Mouse (Mus musculus): Measurements from ENCODE around the gene Per2. TPM values are rescaled to one million over a fixed set of nuclear protein-coding genes. Genes with fewer than 3 reads are reported as not detected.
A peak's percentile ranks its signal among the peaks of the same experiment; 100 is the strongest.

Gene Per2
- polyA plus RNA-seq, 1 experiment from 2014 or later: 3.1 TPM

GRCm38 (mm10) chr1:91413030-91413506, 46.1 kb downstream of the Per2 start:
- peak; percentile 89 for ATAC-seq (ENCODE audit: extremely low read depth, insufficient number of reproducible peaks, low FRiP score, low TSS enrichment)
- Histone ChIP-seq H3K4me2 (peak overlapping the region; percentile 91), H3K9ac (peak overlapping the region; percentile 91), H3K4me3 (peak overlapping the region; percentile 75), H3K27me3 (replicated peaks) (no peaks in the 10 kb centered on the region), H3K4me1 (peaks cover 27% of the 10 kb centered on the region), H3K9me3 (no peaks in the 10 kb centered on the region), H3K36me3 (peaks cover 24% of the 10 kb centered on the region), H3K27ac (replicated peaks) (peak overlapping the region; percentile 100)
- WGBS: under 1% methylated on average over 34 of the region's 34 CpGs

- H3K4me3 ChIP-seq: peak overlapping the region; percentile 75
- H3K9ac ChIP-seq: peak overlapping the region; percentile 91
- peak overlapping the region; percentile 100 for H3K27ac ChIP-seq (replicated peaks)
- H3K4me1 ChIP-seq: peaks cover 27% of the 10 kb centered on the region
- peak; percentile 11; the same call in 1 of the 2 replicates for ATAC-seq (ENCODE audit: extremely low read depth, insufficient number of reproducible peaks, low FRiP score, low TSS enrichment)
- H3K27me3 ChIP-seq (replicated peaks): no peaks in the 10 kb centered on the region
- WGBS: 5% methylated on average over 64 of the region's 65 CpGs
- peak overlapping the region; percentile 91 for H3K4me2 ChIP-seq
- no peaks in the 10 kb centered on the region for H3K9me3 ChIP-seq
- peaks cover 19% of the 10 kb centered on the region for H3K36me3 ChIP-seq
These were observed 46.7 kb downstream of the Per2 start for GRCm38 (mm10) chr1:91412286-91413029.

- Histone ChIP-seq H3K9ac (peak overlapping the region; percentile 91), H3K4me1 (peaks cover 27% of the 10 kb centered on the region), H3K9me3 (no peaks in the 10 kb centered on the region), H3K4me2 (peak overlapping the region; percentile 91), H3K27me3 (replicated peaks) (no peaks in the 10 kb centered on the region), H3K36me3 (peaks cover 13% of the 10 kb centered on the region), H3K4me3 (peak overlapping the region; percentile 75), H3K27ac (replicated peaks) (no peak overlapping the region)
- no peak for ATAC-seq (ENCODE audit: extremely low read depth, insufficient number of reproducible peaks, low FRiP score, low TSS enrichment)
- WGBS: 66% methylated on average over 8 of the region's 8 CpGs
These were observed 47.4 kb downstream of the Per2 start for GRCm38 (mm10) chr1:91411631-91412285.

- Histone ChIP-seq H3K4me2 (no peak overlapping the region), H3K4me3 (no peak overlapping the region), H3K36me3 (peaks cover 10% of the 10 kb centered on the region), H3K27me3 (replicated peaks) (peaks cover 16% of the 10 kb centered on the region), H3K9ac (no peak overlapping the region), H3K27ac (replicated peaks) (no peak overlapping the region), H3K9me3 (no peaks in the 10 kb centered on the region), H3K4me1 (peaks cover 14% of the 10 kb centered on the region)
- no peak for ATAC-seq (ENCODE audit: extremely low read depth, insufficient number of reproducible peaks, low FRiP score, low TSS enrichment)
- 72% methylated on average over 4 of the region's 4 CpGs for whole genome bisulfite sequencing
These were observed 51.3 kb downstream of the Per2 start for GRCm38 (mm10) chr1:91407819-91408218.

- WGBS: 46% methylated on average over 23 of the region's 23 CpGs
- H3K9ac ChIP-seq: no peak overlapping the region
- ATAC-seq (ENCODE audit: extremely low read depth, insufficient number of reproducible peaks, low FRiP score, low TSS enrichment): no peak
- H3K4me3 ChIP-seq: no peak overlapping the region
- H3K9me3 ChIP-seq: no peaks in the 10 kb centered on the region
- no peaks in the 10 kb centered on the region for H3K36me3 ChIP-seq
- no peak overlapping the region for H3K27ac ChIP-seq (replicated peaks)
- H3K4me2 ChIP-seq: no peak overlapping the region
- H3K4me1 ChIP-seq: 0 out of 2 replicates have a peak, but pooled peaks cover 2% of the 10 kb centered on the region
- H3K27me3 ChIP-seq (replicated peaks): peaks cover 27% of the 10 kb centered on the region
These were observed 53.5 kb downstream of the Per2 start for GRCm38 (mm10) chr1:91405406-91406169.

GRCm38 (mm10) chr1:91404976-91405375, 54.1 kb downstream of the Per2 start:
- H3K4me3 ChIP-seq: no peak overlapping the region
- H3K27ac ChIP-seq (replicated peaks): no peak overlapping the region
- H3K4me1 ChIP-seq: 0 out of 2 replicates have a peak, but pooled peaks cover 2% of the 10 kb centered on the region
- no peaks in the 10 kb centered on the region for H3K36me3 ChIP-seq
- no peak for ATAC-seq (ENCODE audit: extremely low read depth, insufficient number of reproducible peaks, low FRiP score, low TSS enrichment)
- 12% methylated on average over 1 of the region's 1 CpGs for WGBS
- no peaks in the 10 kb centered on the region for H3K9me3 ChIP-seq
- peaks cover 28% of the 10 kb centered on the region for H3K27me3 ChIP-seq (replicated peaks)
- H3K9ac ChIP-seq: no peak overlapping the region
- no peak overlapping the region for H3K4me2 ChIP-seq

GRCm38 (mm10) chr1:91398260-91399062, 60.7 kb downstream of the Per2 start, which contains the start of gene Ilkap:
Ilkap (minus strand) TSS chr1:91398815.
- Histone ChIP-seq H3K4me2 (peak within 1 kb of the TSS; percentile 86), H3K9ac (peak within 1 kb of the TSS; percentile 97), H3K36me3 (peaks cover 30% of the 10 kb centered on the region), H3K4me3 (peak within 1 kb of the TSS; percentile 94), H3K9me3 (no peaks in the 10 kb centered on the region), H3K4me1 (peaks cover 28% of the 10 kb centered on the region), H3K27ac (replicated peaks) (peak within 1 kb of the TSS; percentile 91), H3K27me3 (replicated peaks) (peaks cover 13% of the 10 kb centered on the region)
- WGBS: under 1% methylated on average over 91 of the region's 91 CpGs
- peak; percentile 94 for ATAC-seq (ENCODE audit: extremely low read depth, insufficient number of reproducible peaks, low FRiP score, low TSS enrichment)

GRCm38 (mm10) chr1:91397927-91398259, 61.2 kb downstream of the Per2 start:
- ATAC-seq (ENCODE audit: extremely low read depth, insufficient number of reproducible peaks, low FRiP score, low TSS enrichment): no peak
- Histone ChIP-seq H3K36me3 (peaks cover 35% of the 10 kb centered on the region), H3K9ac (peak overlapping the region; percentile 97), H3K4me2 (peak overlapping the region; percentile 86), H3K4me1 (peaks cover 28% of the 10 kb centered on the region), H3K9me3 (no peaks in the 10 kb centered on the region), H3K27me3 (replicated peaks) (peaks cover 13% of the 10 kb centered on the region), H3K27ac (replicated peaks) (peak overlapping the region; percentile 91), H3K4me3 (peak overlapping the region; percentile 94)
- under 1% methylated on average over 12 of the region's 12 CpGs for WGBS

- peaks cover 96% of the 10 kb centered on the region for H3K36me3 ChIP-seq
- WGBS: 92% methylated on average over 5 of the region's 5 CpGs
- ATAC-seq (ENCODE audit: extremely low read depth, insufficient number of reproducible peaks, low FRiP score, low TSS enrichment): no peak
These were observed 68.8 kb downstream of the Per2 start for GRCm38 (mm10) chr1:91390369-91390768.

GRCm38 (mm10) chr1:91381091-91381471, 78.0 kb downstream of the Per2 start:
- Histone ChIP-seq H3K4me2 (no peak overlapping the region), H3K4me3 (no peak overlapping the region), H3K27me3 (replicated peaks) (no peaks in the 10 kb centered on the region), H3K27ac (replicated peaks) (no peak overlapping the region), H3K4me1 (peaks cover 26% of the 10 kb centered on the region), H3K9me3 (no peaks in the 10 kb centered on the region), H3K9ac (no peak overlapping the region), H3K36me3 (peaks cover 95% of the 10 kb centered on the region)
- ATAC-seq (ENCODE audit: extremely low read depth, insufficient number of reproducible peaks, low FRiP score, low TSS enrichment): no peak
- 86% methylated on average over 4 of the region's 4 CpGs for WGBS

More at GRCm38 (mm10) chr1:91390369-91390768, 68.8 kb downstream of the Per2 start:
- no peak overlapping the region for H3K27ac ChIP-seq (replicated peaks)
- H3K4me1 ChIP-seq: peaks cover 8% of the 10 kb centered on the region; the same call in 1 of the 2 replicates
- H3K9me3 ChIP-seq: no peaks in the 10 kb centered on the region
- no peak overlapping the region for H3K4me2 ChIP-seq
- H3K9ac ChIP-seq: no peak overlapping the region
- H3K4me3 ChIP-seq: no peak overlapping the region
- no peaks in the 10 kb centered on the region for H3K27me3 ChIP-seq (replicated peaks)
